Mouse (Mus musculus) hindbrain, embryonic 15.5 days (tissue): Measurements from ENCODE around the gene Klrb1a. TPM values are rescaled to one million over a fixed set of nuclear protein-coding genes. Genes with fewer than 3 reads are reported as not detected.

ENCODE experiments used
- ATAC-seq: fragments of 200-750 bp; cut with Nextera tagmentation; 2 replicates; pipeline ENCODE4 v1.8.0; 2017; ENCODE audit warnings: low read depth, moderate number of reproducible peaks, moderate TSS enrichment; ENCODE audit not compliant: low FRiP score
- H3K27ac ChIP-seq: fragments of 300-500 bp; sonication (generic); replicated peaks from 2 replicates; pipeline ENCODE4 v1.5.1; 2015; ENCODE audit warnings: mild to moderate bottlenecking, inconsistent platforms
- H3K27me3 ChIP-seq: fragments of 300-500 bp; sonication (generic); 2 replicates; pipeline ENCODE4 v1.6.1; 2015; ENCODE audit warnings: control low read depth, inconsistent platforms
- H3K36me3 ChIP-seq: fragments of 300-500 bp; sonication (generic); 2 replicates; pipeline ENCODE4 v1.6.1; 2015; ENCODE audit warnings: control low read depth, inconsistent platforms
- H3K4me1 ChIP-seq: fragments of 300-500 bp; sonication (generic); replicated peaks from 2 replicates; pipeline ENCODE4 v1.6.1; 2015; ENCODE audit warnings: control low read depth, inconsistent platforms
- H3K4me2 ChIP-seq: fragments of 300-500 bp; sonication (generic); 2 replicates; pipeline ENCODE4 v1.6.1; 2015; ENCODE audit warnings: moderate library complexity, mild to moderate bottlenecking, inconsistent platforms
- H3K4me3 ChIP-seq: fragments of 300-500 bp; sonication (generic); 2 replicates; pipeline ENCODE4 v1.5.1; 2015; ENCODE audit warnings: mild to moderate bottlenecking, inconsistent platforms
- H3K9ac ChIP-seq: fragments of 300-500 bp; sonication (generic); 2 replicates; pipeline ENCODE4 v1.6.1; 2015; ENCODE audit warnings: inconsistent platforms
- H3K9me3 ChIP-seq: fragments of 300-500 bp; sonication (generic); 2 replicates; pipeline ENCODE4 v1.6.1; 2016; ENCODE audit warnings: control low read depth, inconsistent platforms
- WGBS: fragments of 180-500 bp; shearing (Covaris S2); methylation state at CpG from one replicate; pipeline ENCODE4 v1.1.7; 2015; 5-methylcytosine and 5-hydroxymethylcytosine counted together
- polyA plus RNA-seq: library from polyadenylated mRNA; unstranded; fragments of >200 nt; fragmentation: Nextera tagmentation; extraction: Ambion mirVana; gene quantifications from 2 replicates; pipeline ENCODE4 v1.2.1, GENCODE M21; 2015

Klrb1a gene
- polyA plus RNA-seq, 1 experiment from 2014 or later, result not detected

DNA sequence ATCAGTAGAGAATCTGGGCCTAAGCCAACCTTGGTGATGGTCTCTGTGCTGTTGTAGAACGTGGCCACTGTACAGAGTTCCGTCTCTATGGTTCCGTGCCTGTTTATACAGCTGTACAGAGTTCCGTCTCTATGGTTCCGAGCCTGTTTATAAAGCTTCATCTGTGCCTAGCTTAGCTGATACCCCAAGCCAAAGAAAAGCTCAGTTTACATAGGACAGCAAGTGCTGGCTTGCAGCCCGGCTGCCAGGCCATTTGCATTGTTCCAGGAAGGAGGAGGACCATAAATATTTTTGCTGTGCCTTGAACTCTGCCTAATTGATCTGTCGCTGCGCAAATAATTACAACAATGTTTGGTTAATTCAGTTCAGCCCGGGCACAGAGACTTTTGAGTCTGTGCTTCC lies 26.2 kb downstream of the Klrb1a start:
- ATAC-seq, result peak; percentile 96
- H3K27me3 ChIP-seq, result no peaks in the 10 kb centered on the region
- peak overlapping the region; percentile 31; the same call in 1 of the 2 replicates for H3K9ac ChIP-seq
- H3K27ac ChIP-seq, result peak overlapping the region; percentile 52
- H3K4me2 ChIP-seq, result peak overlapping the region; percentile 51
- H3K4me3 ChIP-seq, result peak overlapping the region; percentile 28
- peaks cover 10% of the 10 kb centered on the region for H3K4me1 ChIP-seq
- no peaks in the 10 kb centered on the region for H3K36me3 ChIP-seq
- H3K9me3 ChIP-seq, result no peaks in the 10 kb centered on the region
- 18% methylated on average over 9 of the region's 9 CpGs for WGBS

DNA sequence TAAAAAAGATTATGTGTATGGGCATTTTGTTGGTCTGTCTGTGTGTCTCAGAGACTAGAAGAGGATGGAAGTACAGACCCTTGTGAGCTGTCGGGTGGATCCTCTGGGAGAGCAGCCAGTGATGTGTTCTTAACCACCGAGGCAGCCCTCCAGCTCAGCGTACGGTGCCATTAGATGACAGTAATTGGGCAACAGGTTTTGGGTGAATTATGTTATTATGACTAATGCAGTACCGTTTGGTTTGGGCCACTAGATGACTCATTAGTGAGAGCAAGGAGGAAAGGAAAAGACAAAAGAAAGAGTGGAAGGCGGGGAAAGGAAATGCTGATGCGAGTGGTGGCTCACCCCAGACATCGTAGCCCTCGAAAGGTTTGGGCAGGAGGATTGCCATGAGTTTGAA lies 28.7 kb downstream of the Klrb1a start:
- WGBS, result 91% methylated on average over 9 of the region's 9 CpGs
- H3K4me3 ChIP-seq, result no peak overlapping the region
- ATAC-seq, result no peak

DNA sequence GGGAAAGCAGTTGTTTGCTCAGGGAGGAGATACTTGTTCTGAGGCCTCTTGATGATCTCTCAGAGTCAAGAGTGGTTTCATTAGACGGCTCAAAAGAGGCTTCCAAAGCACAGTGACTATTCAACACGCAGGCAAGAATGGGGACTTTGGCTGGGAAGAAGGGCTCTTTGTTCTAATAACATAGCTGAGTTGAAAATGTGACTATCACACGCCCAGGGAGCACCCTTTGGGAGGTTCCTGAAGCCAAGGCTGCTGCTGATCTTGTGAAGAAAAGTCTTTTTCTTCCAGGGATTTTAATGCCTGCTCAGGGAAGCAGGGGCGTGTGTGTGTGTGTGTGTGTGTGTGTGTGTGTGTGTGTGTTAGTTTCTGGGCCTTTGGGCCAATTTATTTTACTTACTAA lies 33.9 kb downstream of the Klrb1a start:
- no peak overlapping the region for H3K27ac ChIP-seq
- no peaks in the 10 kb centered on the region for H3K9me3 ChIP-seq
- H3K9ac ChIP-seq, result no peak overlapping the region
- H3K36me3 ChIP-seq, result no peaks in the 10 kb centered on the region
- H3K4me3 ChIP-seq, result no peak overlapping the region
- H3K27me3 ChIP-seq, result no peaks in the 10 kb centered on the region
- H3K4me1 ChIP-seq, result no peaks in the 10 kb centered on the region
- no peak for ATAC-seq
- no peak overlapping the region for H3K4me2 ChIP-seq
- 53% methylated on average over 4 of the region's 4 CpGs for WGBS

More for the DNA sequence above, 28.7 kb downstream of the Klrb1a start:
- H3K27me3 ChIP-seq, result no peaks in the 10 kb centered on the region
- no peak overlapping the region for H3K9ac ChIP-seq
- H3K4me2 ChIP-seq, result no peak overlapping the region
- no peak overlapping the region for H3K27ac ChIP-seq
- H3K36me3 ChIP-seq, result no peaks in the 10 kb centered on the region
- H3K4me1 ChIP-seq, result 0 out of 2 replicates have a peak, but pooled peaks cover 6% of the 10 kb centered on the region
- H3K9me3 ChIP-seq, result no peaks in the 10 kb centered on the region

DNA sequence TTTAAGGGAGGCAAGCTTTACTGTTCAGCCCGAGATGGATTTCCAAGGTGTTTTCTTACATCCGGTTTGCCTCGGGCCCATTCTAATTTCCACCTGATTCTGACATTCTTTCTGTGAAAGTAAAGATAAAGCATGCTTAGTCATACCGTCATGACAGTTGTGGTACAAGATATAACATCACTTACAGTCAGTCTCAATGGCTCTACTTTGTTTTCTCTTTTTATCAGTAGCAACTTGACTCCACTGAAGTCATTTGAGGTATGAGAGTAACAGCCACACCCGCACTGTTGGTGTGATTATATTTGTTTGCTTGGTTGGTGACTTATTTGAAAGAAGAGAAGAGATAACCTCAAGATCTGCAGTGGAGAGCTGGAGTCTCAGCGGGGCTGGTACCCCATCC lies 35.7 kb downstream of the Klrb1a start:
- Histone ChIP-seq H3K36me3 (no peaks in the 10 kb centered on the region), H3K4me1 (no peaks in the 10 kb centered on the region), H3K9me3 (no peaks in the 10 kb centered on the region), H3K9ac (no peak overlapping the region), H3K4me2 (no peak overlapping the region), H3K27ac (no peak overlapping the region), H3K27me3 (no peaks in the 10 kb centered on the region), H3K4me3 (no peak overlapping the region)
- no peak for ATAC-seq
- WGBS, result 93% methylated on average over 6 of the region's 6 CpGs

DNA sequence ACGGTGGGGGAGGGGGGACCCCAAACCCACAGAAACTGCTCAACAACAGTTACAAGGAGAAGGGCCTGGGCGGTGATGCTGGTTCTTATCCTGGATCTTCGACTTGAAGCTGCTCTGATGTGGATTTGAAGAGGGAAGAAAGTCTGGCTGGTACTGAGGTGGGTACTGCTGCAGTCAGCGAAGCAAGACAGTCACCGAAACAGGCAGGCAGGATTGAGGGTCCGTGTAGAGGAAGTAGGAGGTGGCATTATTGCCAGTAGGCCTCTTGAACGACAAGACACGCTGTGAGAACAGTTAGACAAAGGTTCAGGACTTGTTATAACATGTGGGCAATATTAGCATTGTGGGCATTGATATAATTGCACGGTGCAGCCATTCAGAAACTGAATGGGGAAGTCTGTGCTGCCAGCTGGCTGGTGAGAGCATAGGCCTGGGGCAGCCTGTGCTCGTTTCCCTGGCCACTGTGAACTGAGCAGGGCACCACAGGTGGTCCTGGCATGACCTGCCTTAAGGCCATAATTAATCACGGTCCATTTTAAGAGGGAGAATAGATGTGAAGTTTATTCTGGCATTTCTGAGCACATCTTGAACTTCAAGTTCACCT lies 37.6 kb downstream of the Klrb1a start:
- Histone ChIP-seq H3K36me3 (no peaks in the 10 kb centered on the region), H3K9me3 (no peaks in the 10 kb centered on the region), H3K27ac (no peak overlapping the region), H3K4me2 (no peak overlapping the region), H3K9ac (no peak overlapping the region), H3K4me1 (no peaks in the 10 kb centered on the region), H3K4me3 (no peak overlapping the region), H3K27me3 (no peaks in the 10 kb centered on the region)
- ATAC-seq, result no peak
- 67% methylated on average over 11 of the region's 11 CpGs for WGBS

DNA sequence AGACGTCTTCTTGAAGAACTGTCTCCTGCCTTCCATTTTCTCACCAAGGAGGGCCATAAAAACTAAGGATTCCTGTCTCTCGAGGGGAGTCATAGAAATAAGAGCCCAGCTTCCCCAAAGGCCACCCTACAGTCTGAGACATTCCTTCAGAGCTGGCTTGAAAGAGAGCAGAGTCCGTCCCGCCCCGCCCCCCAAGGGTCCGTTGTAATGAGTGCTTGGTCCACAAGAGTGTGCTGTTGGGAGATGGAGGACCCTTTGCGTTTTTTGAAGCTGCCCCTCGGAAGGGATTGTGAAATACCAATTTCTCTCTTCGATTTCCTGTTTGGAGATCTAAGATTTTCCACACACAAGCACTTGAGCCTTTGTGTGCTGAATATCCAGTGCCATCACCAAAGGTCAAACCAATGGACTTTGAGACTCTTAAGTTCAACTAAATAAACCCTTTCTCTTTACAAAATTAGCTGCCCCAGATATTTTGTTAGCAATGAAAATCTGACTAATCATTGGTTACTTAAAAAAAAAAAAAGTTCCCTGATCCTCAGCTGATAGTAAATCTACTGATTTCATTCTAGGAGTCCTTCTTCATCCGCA lies 39.2 kb downstream of the Klrb1a start:
- ATAC-seq, result no peak
- Histone ChIP-seq H3K9ac (no peak overlapping the region), H3K27ac (no peak overlapping the region), H3K4me1 (no peaks in the 10 kb centered on the region), H3K9me3 (no peaks in the 10 kb centered on the region), H3K4me2 (no peak overlapping the region), H3K4me3 (no peak overlapping the region), H3K36me3 (no peaks in the 10 kb centered on the region), H3K27me3 (no peaks in the 10 kb centered on the region)
- 28% methylated on average over 10 of the region's 10 CpGs for WGBS

DNA sequence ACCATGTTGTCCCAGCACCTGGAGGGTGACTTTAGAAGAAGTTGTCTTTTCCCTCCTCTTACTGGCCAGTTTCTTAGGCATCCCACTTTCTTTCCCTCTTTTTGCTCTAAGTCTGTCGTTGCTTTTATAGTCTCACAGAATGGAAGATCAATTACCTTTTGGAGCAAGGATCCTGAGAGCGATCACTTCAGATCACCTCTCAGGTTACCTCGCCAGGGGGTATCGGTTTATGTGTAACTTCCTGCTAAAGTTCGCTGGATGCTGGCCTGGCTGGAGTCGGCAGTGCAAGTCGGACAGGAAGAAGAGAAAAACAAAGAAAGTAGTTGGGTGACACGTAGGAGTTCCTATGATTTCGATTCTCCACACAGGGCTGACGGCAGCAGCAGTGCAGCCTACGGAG lies 41.8 kb downstream of the Klrb1a start, which contains the start of gene A2ml1:
TSS of gene A2ml1 (minus strand) at position 101 of the 400 bp plus-strand sequence.
- Histone ChIP-seq H3K36me3 (no peaks in the 10 kb centered on the region), H3K9ac (no peak within 1 kb of the TSS), H3K4me1 (no peaks in the 10 kb centered on the region), H3K4me2 (no peak within 1 kb of the TSS), H3K27me3 (no peaks in the 10 kb centered on the region), H3K4me3 (no peak within 1 kb of the TSS), H3K27ac (no peak within 1 kb of the TSS), H3K9me3 (no peaks in the 10 kb centered on the region)
- 80% methylated on average over 11 of the region's 11 CpGs for WGBS
- ATAC-seq, result no peak

DNA sequence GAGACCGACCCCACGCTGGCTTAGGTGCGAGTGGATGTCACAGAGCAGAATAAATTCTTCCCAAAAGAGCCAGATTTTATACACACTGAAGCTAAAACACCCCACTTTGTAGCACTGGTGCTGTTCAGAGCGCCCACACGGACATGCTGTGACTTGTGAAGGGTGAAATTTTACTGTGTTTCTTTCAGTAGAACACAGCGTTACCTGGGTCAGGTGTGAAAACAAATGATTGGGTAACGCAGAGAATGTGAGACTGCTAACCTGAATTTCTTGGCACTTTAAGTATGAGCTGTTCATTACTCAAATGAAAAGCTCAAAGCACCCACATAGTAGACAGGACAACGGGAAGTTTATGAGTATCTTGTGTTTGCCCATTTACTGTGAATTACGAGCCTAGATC lies 46.0 kb downstream of the Klrb1a start:
- WGBS, result 88% methylated on average over 9 of the region's 9 CpGs
- no peak for ATAC-seq

DNA sequence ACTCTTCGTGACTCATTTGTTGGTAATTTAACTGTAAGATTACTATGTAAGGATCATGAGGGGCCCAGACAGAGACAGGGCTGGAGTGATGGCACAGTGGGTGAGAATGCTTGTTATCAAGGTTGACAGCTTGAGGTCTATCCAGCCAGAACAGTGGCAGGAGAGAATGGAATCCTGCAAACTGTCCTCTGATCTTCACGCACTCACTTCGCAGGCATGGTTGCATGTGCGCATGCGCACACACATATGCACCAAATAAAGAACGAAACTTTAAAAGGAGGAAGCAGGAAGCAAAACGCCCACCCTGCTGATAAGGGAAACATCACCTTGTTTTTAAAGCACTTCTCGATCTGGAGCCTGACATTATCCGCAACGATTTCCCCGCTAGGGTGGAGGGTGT lies 56.7 kb downstream of the Klrb1a start:
- 94% methylated on average over 11 of the region's 11 CpGs for WGBS
- no peak overlapping the region for H3K27ac ChIP-seq
- no peaks in the 10 kb centered on the region for H3K27me3 ChIP-seq
- H3K4me3 ChIP-seq, result no peak overlapping the region
- H3K36me3 ChIP-seq, result no peaks in the 10 kb centered on the region
- no peak overlapping the region for H3K4me2 ChIP-seq
- H3K4me1 ChIP-seq, result no peaks in the 10 kb centered on the region
- H3K9me3 ChIP-seq, result no peaks in the 10 kb centered on the region
- no peak overlapping the region for H3K9ac ChIP-seq
- no peak for ATAC-seq

More for the DNA sequence above, 46.0 kb downstream of the Klrb1a start:
- H3K4me1 ChIP-seq, result no peaks in the 10 kb centered on the region
- H3K9ac ChIP-seq, result no peak overlapping the region
- no peaks in the 10 kb centered on the region for H3K36me3 ChIP-seq
- no peak overlapping the region for H3K4me2 ChIP-seq
- H3K9me3 ChIP-seq, result no peaks in the 10 kb centered on the region
- no peak overlapping the region for H3K4me3 ChIP-seq
- no peaks in the 10 kb centered on the region for H3K27me3 ChIP-seq
- H3K27ac ChIP-seq, result no peak overlapping the region

Other genes starting within 250 kb of the Klrb1a start
- gene Tex52, start 248.1 kb downstream of the Klrb1a start, polyA plus RNA-seq, result 0.26 and 0.39 TPM in 2 replicates
- not detected in 2 replicates for gene Gm44596, start 248.0 kb downstream of the Klrb1a start, polyA plus RNA-seq
- gene Nrip2, start 224.2 kb downstream of the Klrb1a start, polyA plus RNA-seq, result 9.8 and 10.4 TPM in 2 replicates
- gene Itfg2, start 198.6 kb downstream of the Klrb1a start, polyA plus RNA-seq, result 43.9 and 45.2 TPM in 2 replicates
- 338 and 368 TPM in 2 replicates for gene Fkbp4, start 184.9 kb downstream of the Klrb1a start, polyA plus RNA-seq
- gene Pzp, start 96.8 kb downstream of the Klrb1a start, polyA plus RNA-seq, result 0.31 and 0.48 TPM in 2 replicates
- 2.7 and 3.7 TPM in 2 replicates for gene A2ml1, start 41.9 kb downstream of the Klrb1a start, polyA plus RNA-seq
- not detected in 2 replicates for gene Clec2h, start 38.9 kb upstream of the Klrb1a start, polyA plus RNA-seq
- gene Klrb1, start 99.5 kb upstream of the Klrb1a start, polyA plus RNA-seq, result 0.31 and 0.94 TPM in 2 replicates
- 0.12 TPM in 1 of 2 replicates, not detected in the other for gene Klrb1c, start 165.7 kb upstream of the Klrb1a start, polyA plus RNA-seq
- gene Gm44511, start 202.8 kb upstream of the Klrb1a start, polyA plus RNA-seq, result not detected in 2 replicates
- not detected in 2 replicates for gene Klrb1b, start 202.8 kb upstream of the Klrb1a start, polyA plus RNA-seq